Mouse (Mus musculus) NIH3T3 (cell line): ENCODE results near the gene Arnt.
A peak's percentile ranks its signal among the peaks of the same experiment; 100 is the strongest.

Experiments used
- DNase-seq: peaks from one replicate; pipeline ENCODE4 v3.0.0-alpha.2; 2012; ENCODE audit warnings: low read depth

Arnt gene

GRCm38 (mm10) chr3:95456367-95456766, 22.2 kb downstream of the Arnt start:
- no peak for DNase-seq

DNA sequence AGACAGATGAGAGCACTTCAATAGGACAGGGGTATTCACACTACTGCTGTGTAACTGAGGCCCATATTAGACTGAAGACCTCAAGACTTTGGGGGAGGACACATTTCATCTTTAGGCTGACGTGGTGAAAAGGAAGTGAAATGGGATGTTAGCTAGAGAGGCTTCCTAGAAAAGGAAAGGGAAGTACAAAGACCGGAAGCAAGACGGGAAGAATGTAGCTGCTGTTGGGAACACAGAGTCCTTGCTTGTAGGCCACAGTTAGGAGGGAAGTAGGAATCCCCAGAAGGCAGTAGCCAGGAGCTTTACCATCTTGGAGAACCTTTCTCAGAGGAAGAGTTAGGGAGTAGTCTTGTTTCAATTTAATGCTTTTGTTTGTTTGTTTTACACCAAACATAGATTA, 23.6 kb downstream of the Arnt start:
- DNase-seq: no peak

GRCm38 (mm10) chr3:95459381-95459780, 25.2 kb downstream of the Arnt start:
- DNase-seq: peak; percentile 53

DNA sequence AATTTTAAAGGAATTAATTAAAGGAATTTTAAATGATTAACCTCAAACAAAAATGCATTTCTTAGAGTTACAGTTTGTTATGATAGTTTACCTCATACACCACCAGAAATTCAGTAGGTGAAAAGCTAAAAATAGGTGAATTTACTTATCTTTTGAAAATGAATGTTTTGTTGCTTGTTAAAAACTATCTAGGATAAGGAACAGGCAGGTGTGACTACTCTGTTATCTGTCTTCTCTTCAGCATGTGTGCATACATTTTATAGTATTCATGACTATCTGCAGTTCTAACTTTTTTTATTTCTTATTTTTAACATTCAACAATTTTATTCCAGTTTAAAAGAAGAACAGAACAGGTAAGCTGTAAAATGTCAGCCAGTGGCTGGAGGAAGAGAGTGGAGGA, 29.7 kb downstream of the Arnt start:
- no peak for DNase-seq

- DNase-seq: no peak
Measured at GRCm38 (mm10) chr3:95478966-95479365, 44.8 kb downstream of the Arnt start.

- DNase-seq: no peak
Measured at GRCm38 (mm10) chr3:95486421-95486820, 52.2 kb downstream of the Arnt start.

- DNase-seq: no peak
Measured at GRCm38 (mm10) chr3:95488679-95489078, 54.5 kb downstream of the Arnt start.

DNA sequence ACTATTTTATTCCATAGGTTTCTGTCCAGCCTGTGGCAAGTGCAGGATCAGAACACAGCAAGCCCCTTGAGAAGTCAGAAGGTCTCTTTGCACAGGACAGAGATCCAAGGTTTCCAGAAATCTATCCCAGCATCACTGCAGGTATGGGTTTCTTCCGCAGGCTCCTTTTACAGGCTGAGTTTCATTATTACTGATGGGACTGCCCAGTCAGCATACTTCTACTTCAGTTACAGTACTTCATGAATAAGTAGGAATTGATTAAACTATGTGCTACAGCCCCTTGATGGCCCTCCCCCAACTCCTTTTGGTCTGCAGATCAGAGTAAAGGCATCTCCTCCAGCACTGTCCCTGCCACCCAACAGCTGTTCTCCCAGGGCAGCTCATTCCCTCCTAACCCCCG, 56.0 kb downstream of the Arnt start:
- DNase-seq: no peak

DNA sequence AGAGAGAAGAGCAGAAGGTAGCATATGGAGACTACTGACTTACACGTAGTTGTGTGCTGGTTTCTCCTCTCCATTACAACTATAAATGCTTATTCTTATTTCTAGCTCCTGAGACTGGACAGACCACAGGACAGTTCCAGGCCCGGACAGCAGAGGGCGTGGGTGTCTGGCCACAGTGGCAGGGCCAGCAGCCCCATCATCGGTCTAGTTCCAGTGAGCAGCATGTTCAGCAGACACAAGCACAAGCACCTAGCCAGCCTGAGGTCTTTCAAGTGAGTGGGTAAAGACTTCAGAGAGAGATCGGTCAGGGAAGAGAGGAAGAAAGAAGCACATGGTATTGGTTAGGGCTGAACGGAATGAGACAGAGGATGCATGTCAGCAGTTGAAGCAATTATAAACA, 60.2 kb downstream of the Arnt start:
- DNase-seq: peak; percentile 71

- no peak for DNase-seq
Measured at GRCm38 (mm10) chr3:95498229-95498628, 64.0 kb downstream of the Arnt start.

- peak; percentile 45 for DNase-seq
Measured at GRCm38 (mm10) chr3:95499024-95499423, 64.8 kb downstream of the Arnt start, which contains the start of gene Ctsk. Ctsk (plus strand) TSS chr3:95499256.

- peak; percentile 58 for DNase-seq
Measured at GRCm38 (mm10) chr3:95499496-95500140, 65.4 kb downstream of the Arnt start.

- DNase-seq: no peak
Measured at GRCm38 (mm10) chr3:95502312-95502711, 68.1 kb downstream of the Arnt start.

- DNase-seq: no peak
Measured at GRCm38 (mm10) chr3:95509348-95509747, 75.2 kb downstream of the Arnt start.

DNA sequence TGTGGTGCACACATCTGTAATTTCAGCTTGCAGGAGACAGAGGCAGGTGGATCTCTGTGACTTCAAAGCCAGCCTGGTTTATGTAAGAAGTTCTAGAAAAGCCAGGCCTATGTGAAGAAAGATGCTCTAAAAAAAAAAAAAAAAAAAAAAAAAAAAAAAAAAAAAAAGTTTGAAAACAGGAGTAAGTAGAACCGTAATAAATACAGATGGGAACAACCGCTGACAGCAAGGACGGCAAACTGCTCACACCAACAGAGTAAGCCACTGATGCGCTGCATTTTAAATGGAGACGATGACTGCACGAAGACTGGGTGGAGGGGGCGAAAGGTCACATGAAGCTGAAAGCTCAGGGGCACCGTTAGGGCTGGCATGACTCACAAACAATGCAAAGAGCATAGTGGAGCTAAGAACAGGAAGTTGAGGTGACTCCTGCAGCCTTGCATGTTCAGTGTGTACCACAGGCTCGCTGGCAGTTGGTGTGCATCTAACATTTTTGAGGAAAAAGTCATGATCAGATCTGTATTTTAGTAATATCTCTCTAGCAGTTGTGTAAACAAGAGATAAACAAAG, 77.5 kb downstream of the Arnt start:
- DNase-seq: no peak

DNA sequence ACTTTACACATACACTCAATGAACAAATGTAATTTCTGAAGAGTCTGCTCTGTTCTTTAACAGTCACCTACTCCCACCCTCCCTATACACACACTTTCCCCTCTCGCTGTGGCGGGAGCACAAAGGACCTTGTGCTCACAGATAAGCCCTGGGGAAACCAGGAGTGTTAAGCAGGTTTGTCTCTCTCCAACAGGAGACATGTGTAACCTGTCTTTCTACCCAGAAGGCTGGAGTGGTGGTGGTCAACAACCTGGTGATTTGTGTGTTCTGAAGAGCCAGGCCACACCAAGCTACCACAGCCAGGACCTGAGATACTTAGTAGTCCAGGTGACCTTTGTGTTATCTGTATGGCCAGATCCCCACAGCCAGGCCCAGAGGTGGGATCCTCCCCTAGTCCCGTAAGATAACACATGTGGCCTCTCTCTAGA, 82.4 kb downstream of the Arnt start:
- no peak for DNase-seq

DNA sequence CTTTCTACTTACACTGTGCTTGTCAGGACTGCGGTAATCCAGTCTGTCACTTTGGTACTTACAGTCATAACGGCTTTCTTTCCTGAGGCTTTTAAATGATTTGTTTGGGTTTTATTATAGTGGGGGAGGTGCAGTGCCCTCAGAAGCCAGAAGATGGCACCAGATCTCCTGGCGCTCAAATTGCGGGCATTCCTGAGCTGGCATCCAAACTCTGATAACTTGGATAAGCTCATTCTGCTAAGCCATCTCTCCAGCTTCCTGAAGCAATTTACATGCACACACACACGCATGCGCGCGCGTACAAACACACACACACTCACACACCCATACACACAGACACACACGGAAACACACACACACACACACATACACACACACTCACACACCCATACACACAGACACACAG, 83.3 kb downstream of the Arnt start:
- peak; percentile 89 for DNase-seq

DNA sequence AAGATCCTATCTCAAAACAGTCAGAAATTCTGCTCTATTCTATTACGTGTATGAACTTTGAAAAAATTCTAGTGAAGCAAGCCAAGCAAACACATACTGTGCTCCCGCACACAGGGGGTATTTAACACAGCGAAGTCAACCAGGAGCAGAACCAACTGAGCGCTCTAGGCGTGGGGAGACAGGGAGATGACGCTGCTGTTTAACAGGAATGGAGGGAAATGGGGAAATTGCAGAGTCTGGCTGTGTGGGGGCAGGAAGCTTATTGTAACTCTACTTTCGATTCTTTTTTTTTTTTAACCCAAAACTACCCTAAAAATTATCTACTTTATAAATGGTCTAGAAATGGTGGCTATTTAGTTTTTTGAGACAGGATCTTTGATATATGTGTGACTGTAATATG, 84.7 kb downstream of the Arnt start:
- DNase-seq: no peak

DNA sequence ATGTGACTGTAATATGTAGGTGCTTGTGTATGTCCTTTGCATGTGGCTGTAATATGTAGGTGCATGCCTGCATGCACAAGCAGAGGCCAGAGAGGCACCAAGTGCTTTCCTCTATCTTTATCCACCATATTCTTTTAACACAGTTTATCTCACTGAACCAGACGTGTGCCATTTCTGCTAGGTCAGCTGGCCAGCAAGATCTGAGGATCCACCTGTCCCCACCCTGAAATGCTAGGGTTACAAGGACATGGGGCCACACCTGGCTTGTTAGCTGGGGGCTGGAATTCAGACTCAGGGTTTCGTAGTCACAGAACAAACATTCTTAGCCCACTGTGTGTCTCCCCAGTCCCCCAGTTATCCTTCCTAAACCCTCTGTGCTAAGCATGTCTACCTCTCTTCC, 85.1 kb downstream of the Arnt start:
- DNase-seq: no peak

DNA sequence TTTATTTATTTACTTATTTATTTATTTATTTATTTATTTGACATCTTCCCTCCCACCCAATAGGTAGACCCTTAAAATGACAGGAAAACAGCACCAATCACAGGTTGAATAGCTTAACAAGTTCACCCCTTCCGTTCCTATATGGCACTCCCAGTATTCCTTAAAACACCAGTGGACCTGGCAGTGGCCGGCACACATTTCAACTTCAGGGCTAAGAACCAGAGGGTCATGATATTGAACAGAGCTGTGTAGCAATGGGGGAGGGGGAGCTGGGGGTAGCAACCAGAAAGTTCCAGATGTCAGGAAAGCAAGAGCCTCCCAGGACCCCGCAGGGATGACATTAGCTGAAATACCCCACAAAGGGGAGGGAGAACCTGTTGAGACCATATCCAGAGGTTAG, 85.9 kb downstream of the Arnt start:
- DNase-seq: no peak

DNA sequence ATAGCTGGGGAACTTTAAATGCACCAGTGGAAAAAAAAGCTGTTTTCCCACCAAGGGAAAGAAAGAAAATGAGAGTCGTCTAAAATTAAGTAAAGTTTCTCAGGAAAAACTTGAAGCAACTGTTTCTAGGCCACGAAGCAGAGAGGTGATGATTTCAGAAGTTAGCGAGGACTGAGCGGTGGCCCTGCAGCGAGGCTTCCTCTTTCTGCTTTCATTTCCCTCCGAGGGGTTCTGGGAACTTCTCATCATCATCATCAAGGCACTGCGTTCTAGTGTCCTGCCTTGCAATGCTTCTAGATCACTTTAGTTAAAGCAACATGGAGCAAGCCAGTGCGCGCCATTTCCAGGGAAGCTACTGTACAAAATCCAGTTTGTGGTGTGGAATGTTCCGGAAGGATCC, 87.0 kb downstream of the Arnt start:
- no peak for DNase-seq

DNA sequence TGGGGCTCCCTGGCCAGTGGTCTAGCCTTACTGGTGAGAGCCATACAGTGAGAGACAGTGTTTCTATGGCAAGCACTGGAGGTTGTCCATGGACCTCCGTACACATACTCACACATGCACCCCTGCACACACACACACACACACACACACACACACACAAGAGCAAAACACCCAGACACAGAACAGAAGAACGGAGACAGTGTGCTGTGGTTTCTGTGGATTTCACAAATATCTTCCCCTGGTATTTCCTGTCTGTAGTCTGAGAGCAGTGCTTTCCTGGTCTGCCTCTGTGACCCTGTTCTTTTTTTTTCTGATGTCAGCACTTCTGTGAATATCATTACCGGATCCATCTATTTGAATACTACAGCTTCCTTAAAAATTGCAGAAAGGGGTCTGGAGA, 89.5 kb downstream of the Arnt start:
- DNase-seq: no peak

GRCm38 (mm10) chr3:95524673-95525072, 90.5 kb downstream of the Arnt start:
- DNase-seq: no peak

DNA sequence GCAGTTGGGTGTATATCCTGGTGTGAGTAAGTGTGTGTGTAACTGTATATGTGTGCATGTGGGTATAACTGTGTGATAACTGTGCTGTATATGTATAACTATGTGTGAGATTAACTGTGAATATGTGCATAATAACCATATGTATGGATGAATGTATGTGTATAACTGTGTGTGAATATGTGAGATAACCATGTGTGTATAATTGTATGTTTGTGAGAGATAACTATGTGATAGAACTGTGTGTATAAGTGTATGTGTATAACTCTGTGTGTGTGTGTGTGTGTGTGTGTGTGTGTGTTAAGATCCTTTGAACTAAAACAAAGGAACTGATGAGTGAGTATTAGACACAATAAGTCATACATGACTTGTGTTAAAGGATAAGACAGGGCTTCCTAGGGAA, 91.9 kb downstream of the Arnt start:
- DNase-seq: no peak
